Mouse (Mus musculus): ENCODE results near the gene Cd2. TPM values are rescaled to one million over a fixed set of nuclear protein-coding genes. Genes with fewer than 3 reads are reported as not detected.

The Cd2 gene
- polyA plus RNA-seq, 1 experiment: 1.4 TPM

DNA sequence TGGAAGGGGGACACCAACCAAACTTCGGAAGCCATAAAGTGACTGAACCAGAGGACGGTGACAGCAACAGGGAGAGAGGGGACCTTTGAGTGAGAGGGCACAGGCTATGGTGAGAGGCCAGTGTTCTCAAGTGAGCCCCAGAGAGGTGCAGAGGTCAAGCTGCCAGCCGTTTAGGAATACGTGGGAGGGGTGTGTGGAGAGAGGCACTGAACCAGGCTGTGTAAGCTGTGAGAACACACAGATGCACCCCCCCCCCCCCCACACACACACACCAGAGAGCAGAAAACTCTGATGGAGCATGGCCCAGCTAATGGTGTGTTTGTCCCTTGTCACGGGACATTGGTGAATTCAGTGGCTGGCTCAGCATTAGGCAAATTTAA, 58.2 kb downstream of the Cd2 start:
- DNase-seq (ENCODE audit: low read depth): no peak

DNA sequence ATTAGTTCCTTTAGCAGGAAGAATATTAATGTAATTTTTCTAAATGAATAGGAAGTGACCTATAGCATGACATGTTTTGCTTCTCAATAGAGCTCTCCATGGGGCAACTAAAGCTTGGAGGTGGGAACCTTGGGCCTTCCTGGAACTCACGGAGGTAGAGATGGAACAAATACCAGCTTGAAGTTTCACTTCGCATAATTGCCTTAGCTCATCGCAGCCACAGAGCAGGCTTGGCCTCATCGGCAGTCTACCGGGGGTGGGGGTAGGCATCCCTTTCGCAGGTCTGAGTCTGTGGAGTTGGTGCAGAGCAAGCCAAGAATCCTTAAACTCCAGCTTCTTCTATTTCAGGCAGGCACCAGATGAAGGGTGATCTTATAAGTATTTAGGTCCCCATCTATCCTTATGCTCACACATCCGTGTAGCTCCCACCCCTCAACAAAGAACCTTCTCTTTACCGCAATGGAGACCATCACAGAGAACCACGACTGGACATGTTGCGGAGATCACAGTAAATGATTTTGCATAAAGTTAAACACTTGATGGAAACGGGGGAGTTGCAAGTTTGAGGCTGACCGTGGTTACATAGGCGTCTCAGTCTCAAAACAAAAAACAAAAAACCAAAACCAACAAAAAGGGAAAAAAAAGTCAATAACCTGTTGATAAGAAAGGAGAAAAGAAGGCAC, 58.7 kb downstream of the Cd2 start:
- DNase-seq (ENCODE audit: low read depth): no peak

DNA sequence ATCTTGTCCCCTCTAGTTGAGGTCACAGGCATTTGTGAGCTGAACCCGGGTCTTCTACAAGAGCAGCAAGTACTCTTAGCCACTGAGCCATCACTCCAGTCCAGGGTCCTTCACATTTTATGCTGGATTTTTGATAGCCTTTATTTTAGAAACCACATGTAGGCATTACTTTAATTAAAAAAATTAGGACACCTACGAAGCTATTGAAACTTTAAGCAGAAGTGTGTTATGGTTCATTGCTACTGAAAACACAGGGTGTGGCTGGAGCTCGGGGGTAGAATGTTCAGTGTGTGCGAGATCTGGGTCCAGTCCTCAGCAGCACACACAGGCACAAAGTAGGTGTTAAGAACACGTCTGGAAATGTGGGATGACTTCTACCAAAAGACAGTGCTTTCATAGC, 59.7 kb downstream of the Cd2 start:
- DNase-seq (ENCODE audit: low read depth): no peak

Other genes with a start within 250 kb of the Cd2 start
- gene Ptgfrn, start 177.7 kb downstream of the Cd2 start, polyA plus RNA-seq (2012; rRNA removed): 16.0 and 20.9 TPM in 2 replicates
- gene Igsf3, start 89.1 kb upstream of the Cd2 start, polyA plus RNA-seq (2012; rRNA removed): 5.4 and 8.4 TPM in 2 replicates